Mouse (Mus musculus) testis, adult 2 months (tissue): ENCODE data around the gene Hopx. TPM values are rescaled to one million over a fixed set of nuclear protein-coding genes. Genes with fewer than 3 reads are reported as not detected.

ENCODE experiments used
- H3K27ac ChIP-seq: fragments of 200-500 bp; 2 replicates; pipeline ENCODE4 v1.5.1; 2012; ENCODE audit warnings: low read depth, low read length; ENCODE audit not compliant: control insufficient read depth, insufficient read depth
- H3K27me3 ChIP-seq: fragments of 200-500 bp; 2 replicates; pipeline ENCODE4 v1.6.1; 2012; ENCODE audit warnings: mild to moderate bottlenecking, low read length, moderate library complexity; ENCODE audit not compliant: control insufficient read depth, insufficient read depth
- H3K36me3 ChIP-seq: fragments of 200-500 bp; 2 replicates; pipeline ENCODE4 v1.6.1; 2012; ENCODE audit warnings: mild to moderate bottlenecking, low read length; ENCODE audit not compliant: control insufficient read depth, insufficient read depth
- H3K4me1 ChIP-seq: fragments of 200-500 bp; 2 replicates; pipeline ENCODE4 v1.6.1; 2012; ENCODE audit warnings: low read length; ENCODE audit not compliant: control insufficient read depth, insufficient read depth
- H3K4me3 ChIP-seq: fragments of 200-500 bp; 2 replicates; pipeline ENCODE4 v1.5.1; 2012; ENCODE audit warnings: low read depth, mild to moderate bottlenecking, low read length, moderate library complexity, mixed read lengths; ENCODE audit not compliant: control insufficient read depth
- CTCF ChIP-seq: fragments of 200-500 bp; IDR thresholded peaks from 2 replicates; pipeline ENCODE4 v1.5.1; 2012; ENCODE audit warnings: low read depth, mild to moderate bottlenecking, inconsistent platforms, low read length, moderate library complexity; ENCODE audit not compliant: control insufficient read depth, insufficient read depth, insufficient replicate concordance
- POLR2A ChIP-seq: fragments of 200-500 bp; IDR thresholded peaks from 2 replicates; pipeline ENCODE4 v1.6.1; 2012; ENCODE audit warnings: low read depth, mild to moderate bottlenecking, inconsistent platforms, low read length, moderate library complexity; ENCODE audit not compliant: control insufficient read depth
- polyA plus RNA-seq: library from polyadenylated mRNA; depleted of rRNA; stranded (reverse); fragments of >200 nt; gene quantifications from 2 replicates; pipeline ENCODE4 v1.2.3, GENCODE M21; 2012

The Hopx gene
- polyA plus RNA-seq, 1 experiment = 16.0 TPM

GRCm38 (mm10) chr5:77089294-77089693 is 25.6 kb downstream of the Hopx start:
- TF ChIP-seq POLR2A = no peak
- peak; percentile 59; the same call in 1 of the 2 replicates for TF ChIP-seq CTCF
- no peaks in the 10 kb centered on the region for H3K27me3 ChIP-seq
- H3K4me3 ChIP-seq = no peak overlapping the region
- H3K4me1 ChIP-seq = peaks cover 4% of the 10 kb centered on the region
- no peak overlapping the region for H3K27ac ChIP-seq
- H3K36me3 ChIP-seq = no peaks in the 10 kb centered on the region

GRCm38 (mm10) chr5:77087122-77087521 is 27.8 kb downstream of the Hopx start:
- Histone ChIP-seq H3K4me3 (no peak overlapping the region), H3K27ac (no peak overlapping the region), H3K36me3 (no peaks in the 10 kb centered on the region), H3K27me3 (no peaks in the 10 kb centered on the region), H3K4me1 (peaks cover 4% of the 10 kb centered on the region)
- TF ChIP-seq POLR2A (no peak), CTCF (no peak)

GRCm38 (mm10) chr5:77086541-77086940 is 28.4 kb downstream of the Hopx start:
- TF ChIP-seq CTCF (no peak), POLR2A (no peak)
- Histone ChIP-seq H3K4me1 (peaks cover 4% of the 10 kb centered on the region), H3K36me3 (no peaks in the 10 kb centered on the region), H3K4me3 (no peak overlapping the region), H3K27ac (no peak overlapping the region), H3K27me3 (no peaks in the 10 kb centered on the region)

- peaks cover 4% of the 10 kb centered on the region for H3K4me1 ChIP-seq
- H3K36me3 ChIP-seq = no peaks in the 10 kb centered on the region
- TF ChIP-seq CTCF (no peak), POLR2A (no peak)
- peak overlapping the region; percentile 62 for H3K27ac ChIP-seq
- H3K27me3 ChIP-seq = no peaks in the 10 kb centered on the region
- H3K4me3 ChIP-seq = no peak overlapping the region
Observed at GRCm38 (mm10) chr5:77085753-77086450, 29.0 kb downstream of the Hopx start.

GRCm38 (mm10) chr5:77084418-77084817 is 30.5 kb downstream of the Hopx start:
- Histone ChIP-seq H3K27ac (peak overlapping the region; percentile 67), H3K4me1 (peaks cover 4% of the 10 kb centered on the region)
- TF ChIP-seq POLR2A (no peak), CTCF (no peak)

GRCm38 (mm10) chr5:77082735-77083134 is 32.2 kb downstream of the Hopx start:
- Histone ChIP-seq H3K27me3 (no peaks in the 10 kb centered on the region), H3K36me3 (no peaks in the 10 kb centered on the region), H3K27ac (no peak overlapping the region), H3K4me3 (no peak overlapping the region), H3K4me1 (peaks cover 3% of the 10 kb centered on the region; the same call in 1 of the 2 replicates)
- TF ChIP-seq POLR2A (no peak), CTCF (no peak)

More at GRCm38 (mm10) chr5:77084418-77084817, 30.5 kb downstream of the Hopx start:
- H3K4me3 ChIP-seq = no peak overlapping the region
- no peaks in the 10 kb centered on the region for H3K36me3 ChIP-seq
- H3K27me3 ChIP-seq = no peaks in the 10 kb centered on the region

GRCm38 (mm10) chr5:77080761-77081160 is 34.2 kb downstream of the Hopx start:
- Histone ChIP-seq H3K27me3 (no peaks in the 10 kb centered on the region), H3K4me3 (no peak overlapping the region), H3K4me1 (no peaks in the 10 kb centered on the region), H3K36me3 (no peaks in the 10 kb centered on the region), H3K27ac (no peak overlapping the region)
- no peak for TF ChIP-seq POLR2A
- TF ChIP-seq CTCF = no peak
